Comparison of ENCODE assay signal across 22 mouse cellular contexts in genomic region chr9:49605351-49605750, GRCm38 (mm10).
A peak's percentile ranks its signal among the peaks of the same experiment; 100 is the strongest.
DNase-seq lines count a peak whose midpoint lies in the region; ATAC-seq lines count a peak whose summit lies in the region.
"Had no signal": no experiment of that assay in that cellular context is flagged by ENCODE, and none has a peak within 500 bp of the region (broad histone marks: within the 10 kb centered on the region; RNA-seq: fewer than 3 reads in every experiment).

No protein-coding gene starts in this region.

- H3K27ac ChIP-seq in hindbrain, embryonic 13.5 days = peak overlapping the region; percentile 87; the same call in 1 of the 2 replicates
- no peak overlapping the region for H3K27ac ChIP-seq in hindbrain, embryonic 16.5 days (ENCODE audit: low read depth, low read length)
- peak overlapping the region; percentile 79 for H3K27ac ChIP-seq in neural tube, embryonic 13.5 days (replicated peaks)
- H3K27ac ChIP-seq in neural tube, embryonic 15.5 days (replicated peaks) = no peak overlapping the region
- H3K27ac ChIP-seq in embryonic facial prominence, embryonic 10.5 days (replicated peaks) = no peak overlapping the region
- H3K27ac ChIP-seq: forebrain, embryonic 10.5 days; left cerebral cortex, adult 2 months; liver, embryonic 13.5 days had no signal

- 87% methylated on average over 3 of the region's 3 CpGs for WGBS in hindbrain, embryonic 13.5 days
- 82% methylated on average over 3 of the region's 3 CpGs for WGBS in hindbrain, embryonic 16.5 days
- 91% methylated on average over 3 of the region's 3 CpGs for WGBS in neural tube, embryonic 13.5 days
- 86% methylated on average over 3 of the region's 3 CpGs for WGBS in neural tube, embryonic 15.5 days
- 90% methylated on average over 3 of the region's 3 CpGs for WGBS in embryonic facial prominence, embryonic 10.5 days

- H3K4me1 ChIP-seq in hindbrain, embryonic 13.5 days (replicated peaks) = peaks cover 62% of the 10 kb centered on the region
- H3K4me1 ChIP-seq in hindbrain, embryonic 16.5 days (ENCODE audit: control insufficient read depth, insufficient read depth, low read depth, low read length) = peaks cover 35% of the 10 kb centered on the region
- peaks cover 64% of the 10 kb centered on the region for H3K4me1 ChIP-seq in neural tube, embryonic 13.5 days (replicated peaks)
- peaks cover 58% of the 10 kb centered on the region for H3K4me1 ChIP-seq in neural tube, embryonic 15.5 days
- H3K4me1 ChIP-seq in embryonic facial prominence, embryonic 10.5 days = peaks cover 13% of the 10 kb centered on the region
- H3K4me1 ChIP-seq: liver, embryonic 13.5 days had no signal

- H3K9ac ChIP-seq in hindbrain, embryonic 13.5 days = no peak overlapping the region
- H3K9ac ChIP-seq in hindbrain, embryonic 16.5 days (ENCODE audit: low read depth, low read length) = no peak overlapping the region
- no peak overlapping the region for H3K9ac ChIP-seq in neural tube, embryonic 13.5 days
- H3K9ac ChIP-seq in neural tube, embryonic 15.5 days (replicated peaks) = no peak overlapping the region
- H3K9ac ChIP-seq: forebrain, postnatal 0 days; liver, embryonic 13.5 days had no signal

- no peak overlapping the region for H3K4me3 ChIP-seq in hindbrain, embryonic 13.5 days
- no peak overlapping the region for H3K4me3 ChIP-seq in hindbrain, embryonic 16.5 days (ENCODE audit: low read length)
- no peak overlapping the region for H3K4me3 ChIP-seq in neural tube, embryonic 13.5 days
- no peak overlapping the region for H3K4me3 ChIP-seq in neural tube, embryonic 15.5 days (replicated peaks)
- H3K4me3 ChIP-seq in embryonic facial prominence, embryonic 10.5 days = no peak overlapping the region
- H3K4me3 ChIP-seq: forebrain, embryonic 10.5 days; left cerebral cortex, adult 2 months; liver, embryonic 13.5 days had no signal

- no peaks in the 10 kb centered on the region for H3K27me3 ChIP-seq in hindbrain, embryonic 13.5 days
- H3K27me3 ChIP-seq in hindbrain, embryonic 16.5 days (replicated peaks; ENCODE audit: control insufficient read depth, insufficient read depth, low read length) = no peaks in the 10 kb centered on the region
- H3K27me3 ChIP-seq in neural tube, embryonic 13.5 days = no peaks in the 10 kb centered on the region
- H3K27me3 ChIP-seq in neural tube, embryonic 15.5 days (replicated peaks) = no peaks in the 10 kb centered on the region
- no peaks in the 10 kb centered on the region for H3K27me3 ChIP-seq in embryonic facial prominence, embryonic 10.5 days (replicated peaks; ENCODE audit: low read depth, poor library complexity, severe bottlenecking)
- H3K27me3 ChIP-seq: liver, embryonic 13.5 days; Patski had no signal

- intact Hi-C loops in heart, postnatal 25 days (cut with DNase I) = no loop called here

- H3K36me3 ChIP-seq in hindbrain, embryonic 13.5 days = 0 out of 2 replicates have a peak, but pooled peaks cover 6% of the 10 kb centered on the region
- no peaks in the 10 kb centered on the region for H3K36me3 ChIP-seq in hindbrain, embryonic 16.5 days (ENCODE audit: control insufficient read depth, insufficient read depth, low read length)
- H3K36me3 ChIP-seq in neural tube, embryonic 13.5 days = peaks cover 3% of the 10 kb centered on the region
- H3K36me3 ChIP-seq in neural tube, embryonic 15.5 days = no peaks in the 10 kb centered on the region
- no peaks in the 10 kb centered on the region for H3K36me3 ChIP-seq in embryonic facial prominence, embryonic 10.5 days (replicated peaks)
- H3K36me3 ChIP-seq: forebrain, embryonic 10.5 days; liver, embryonic 13.5 days had no signal

- no peak overlapping the region for H3K4me2 ChIP-seq in hindbrain, embryonic 13.5 days
- no peak overlapping the region for H3K4me2 ChIP-seq in hindbrain, embryonic 16.5 days (ENCODE audit: low read length)
- no peak overlapping the region for H3K4me2 ChIP-seq in neural tube, embryonic 13.5 days
- no peak overlapping the region for H3K4me2 ChIP-seq in neural tube, embryonic 15.5 days
- H3K4me2 ChIP-seq: liver, embryonic 13.5 days had no signal

- ATAC-seq in hindbrain, embryonic 13.5 days (ENCODE audit: low FRiP score) = no peak
- no peak for ATAC-seq in hindbrain, embryonic 16.5 days
- ATAC-seq in neural tube, embryonic 13.5 days (ENCODE audit: low read depth) = no peak
- no peak for ATAC-seq in neural tube, embryonic 15.5 days (ENCODE audit: low FRiP score)
- ATAC-seq: CD4-positive, CD25-positive, alpha-beta regulatory T cell, adult 4 months; forebrain, postnatal 0 days; inflammation-experienced regulatory T-cells, adult 6 months; Patski had no signal

- peak; percentile 91 for DNase-seq in heart, adult 11 months
- DNase-seq in heart, postnatal 25 days (ENCODE audit: low spot score) = no peak
- DNase-seq in embryonic facial prominence, embryonic 10.5 days (ENCODE audit: low spot score) = no peak
- DNase-seq: adrenal gland, postnatal 36 days; cerebellum, adult 9-10 months; forebrain, postnatal 0 days; kidney, adult 18-20 months; layer of hippocampus, adult 9-11 months; liver, embryonic 13.5 days; lung, adult 2 months; lung, postnatal 14 days; right cerebral cortex, postnatal 14 days; spleen, adult 18-20 months had no signal

- no peaks in the 10 kb centered on the region for H3K9me3 ChIP-seq in hindbrain, embryonic 13.5 days
- no peaks in the 10 kb centered on the region for H3K9me3 ChIP-seq in hindbrain, embryonic 16.5 days (ENCODE audit: control insufficient read depth, low read length)
- no peaks in the 10 kb centered on the region for H3K9me3 ChIP-seq in neural tube, embryonic 13.5 days
- no peaks in the 10 kb centered on the region for H3K9me3 ChIP-seq in neural tube, embryonic 15.5 days (replicated peaks)
- no peaks in the 10 kb centered on the region for H3K9me3 ChIP-seq in embryonic facial prominence, embryonic 10.5 days
- H3K9me3 ChIP-seq: forebrain, embryonic 10.5 days; liver, embryonic 13.5 days had no signal

Comparison
In these comparisons a context has a peak if more than half of its experiments do, and no peak if none do; other contexts are left out.
1. H3K27ac ChIP-seq: peak in hindbrain, embryonic 13.5 days (single experiment) and neural tube, embryonic 13.5 days (single experiment); none in hindbrain, embryonic 16.5 days (single experiment), neural tube, embryonic 15.5 days (single experiment) and embryonic facial prominence, embryonic 10.5 days (single experiment).